Mouse (Mus musculus): ENCODE data around the gene Acat2.
"Not testable (repeated sequence)": the region's sequence is repeated elsewhere in the genome, so short reads cannot be mapped to it uniquely, and the experiment has no call there.

Gene Acat2

GRCm38 (mm10) chr17:12959377-12959776 is 1.2 kb downstream of the Acat2 start:
- DNase-seq (ENCODE audit: low read depth, low spot score): not testable (repeated sequence)

GRCm38 (mm10) chr17:12956664-12957063 is 3.9 kb downstream of the Acat2 start:
- DNase-seq (ENCODE audit: low read depth, low spot score): no peak

- no peak for DNase-seq (ENCODE audit: low read depth, low spot score)
Observed at GRCm38 (mm10) chr17:12949669-12950068, 10.9 kb downstream of the Acat2 start.

- DNase-seq (ENCODE audit: low read depth, low spot score): no peak
Observed at GRCm38 (mm10) chr17:12942459-12943162, 17.9 kb downstream of the Acat2 start.

- DNase-seq (ENCODE audit: low read depth, low spot score): no peak
Observed at GRCm38 (mm10) chr17:12941543-12942260, 18.8 kb downstream of the Acat2 start.

GRCm38 (mm10) chr17:12940151-12940805 is 20.3 kb downstream of the Acat2 start, which contains the start of gene Acat3:
Gene Acat3, minus strand, starts transcription at chr17:12940600.
- DNase-seq (ENCODE audit: low read depth, low spot score): peak; percentile 55

- DNase-seq (ENCODE audit: low read depth, low spot score): not testable (repeated sequence)
Observed at GRCm38 (mm10) chr17:12939377-12940148, 21.0 kb downstream of the Acat2 start.

- no peak for DNase-seq (ENCODE audit: low read depth, low spot score)
Observed at GRCm38 (mm10) chr17:12938077-12938476, 22.5 kb downstream of the Acat2 start.

- DNase-seq (ENCODE audit: low read depth, low spot score): peak; percentile 49
Observed at GRCm38 (mm10) chr17:12937412-12937970, 23.1 kb downstream of the Acat2 start.

GRCm38 (mm10) chr17:12935719-12936118 is 24.8 kb downstream of the Acat2 start:
- DNase-seq (ENCODE audit: low read depth, low spot score): no peak

- DNase-seq (ENCODE audit: low read depth, low spot score): not testable (repeated sequence)
Observed at GRCm38 (mm10) chr17:12931576-12931975, 29.0 kb downstream of the Acat2 start.

- no peak for DNase-seq (ENCODE audit: low read depth, low spot score)
Observed at GRCm38 (mm10) chr17:12925703-12926180, 34.8 kb downstream of the Acat2 start.

- DNase-seq (ENCODE audit: low read depth, low spot score): no peak
Observed at GRCm38 (mm10) chr17:12925001-12925400, 35.5 kb downstream of the Acat2 start.

- no peak for DNase-seq (ENCODE audit: low read depth, low spot score)
Observed at GRCm38 (mm10) chr17:12921073-12921472, 39.5 kb downstream of the Acat2 start.

GRCm38 (mm10) chr17:12916588-12917380 is 43.8 kb downstream of the Acat2 start:
- DNase-seq (ENCODE audit: low read depth, low spot score): peak; percentile 64

GRCm38 (mm10) chr17:12915881-12916583 is 44.5 kb downstream of the Acat2 start, which contains the start of gene Mrpl18:
Gene Mrpl18, minus strand, starts transcription at chr17:12916345.
- peak; percentile 100 for DNase-seq (ENCODE audit: low read depth, low spot score)

- DNase-seq (ENCODE audit: low read depth, low spot score): no peak
Observed at GRCm38 (mm10) chr17:12915488-12915880, 45.1 kb downstream of the Acat2 start, which contains the start of gene Tcp1. Gene Tcp1, plus strand, starts transcription at chr17:12915701.

- no peak for DNase-seq (ENCODE audit: low read depth, low spot score)
Observed at GRCm38 (mm10) chr17:12910391-12910790, 50.2 kb downstream of the Acat2 start.

Measured in 3T3-L1 (cell line).